ENCODE assay signal across 8 mouse cellular contexts in genomic region chr2:72285256-72285887, GRCm38 (mm10). TPM values are rescaled to one million over a fixed set of nuclear protein-coding genes. Genes with fewer than 3 reads are reported as not detected.
DNase-seq lines count a peak whose midpoint lies in the region; ATAC-seq and TF ChIP-seq lines count a peak whose summit lies in the region.

Map3k20 (plus strand) TSS chr2:72285637.

- peak within 1 kb of the TSS; percentile 59 for H3K27ac ChIP-seq in intestine, embryonic 15.5 days
- peak within 1 kb of the TSS; percentile 95 for H3K27ac ChIP-seq in limb, embryonic 10.5 days
- no peak within 1 kb of the TSS for H3K27ac ChIP-seq in midbrain, embryonic 11.5 days (ENCODE audit: low read depth, low read length)
- H3K27ac ChIP-seq in spleen, adult 2 months (ENCODE audit: insufficient read depth, low read length) = peak within 1 kb of the TSS; percentile 2; the same call in 1 of the 2 replicates

- H3K9ac ChIP-seq in intestine, embryonic 15.5 days = peak within 1 kb of the TSS; percentile 94
- H3K9ac ChIP-seq in midbrain, embryonic 11.5 days (ENCODE audit: low read length) = peak within 1 kb of the TSS; percentile 89

- peak within 1 kb of the TSS; percentile 88 for H3K4me3 ChIP-seq in intestine, embryonic 15.5 days (replicated peaks)
- peak within 1 kb of the TSS; percentile 97 for H3K4me3 ChIP-seq in limb, embryonic 10.5 days
- H3K4me3 ChIP-seq in midbrain, embryonic 11.5 days (ENCODE audit: low read depth, low read length) = peak within 1 kb of the TSS; percentile 87
- peak within 1 kb of the TSS; percentile 77 for H3K4me3 ChIP-seq in spleen, adult 2 months (ENCODE audit: extremely low read depth, insufficient read depth, insufficient read length)

- peak; percentile 33; the same call in 1 of the 2 replicates for TF ChIP-seq CTCF in spleen, adult 2 months (IDR thresholded peaks at IDR 0.05; ENCODE audit: extremely low read depth, insufficient read depth, insufficient read length, insufficient replicate concordance)

- H3K4me2 ChIP-seq in intestine, embryonic 15.5 days (replicated peaks) = peak within 1 kb of the TSS; percentile 73
- H3K4me2 ChIP-seq in midbrain, embryonic 11.5 days = peak within 1 kb of the TSS; percentile 96

- ATAC-seq in intestine, embryonic 15.5 days = peak; percentile 87
- ATAC-seq in midbrain, embryonic 11.5 days (ENCODE audit: low FRiP score) = peak; percentile 90

- DNase-seq in layer of hippocampus, adult 11-12 months (ENCODE audit: low spot score) = peak; percentile 41
- DNase-seq in layer of hippocampus, adult 9-10 months (ENCODE audit: low spot score) = no peak
- peak; percentile 83 for DNase-seq in embryo, embryonic 10.5 days (ENCODE audit: low spot score)
- DNase-seq in gastrocnemius, postnatal 4 days (ENCODE audit: low spot score in 2 of 2) = peak; percentile 51 to 71
- peak; percentile 81 for DNase-seq in limb, embryonic 10.5 days (ENCODE audit: low spot score)
- peak; percentile 96 for DNase-seq in midbrain, embryonic 11.5 days (ENCODE audit: low spot score, missing footprints)
- peak; percentile 14 to 63 for DNase-seq in spleen, adult 2 months (ENCODE audit: low read depth in 1 of 2, low spot score in 2 of 2)

- no peaks in the 10 kb centered on the region for H3K36me3 ChIP-seq in intestine, embryonic 15.5 days
- no peaks in the 10 kb centered on the region for H3K36me3 ChIP-seq in limb, embryonic 10.5 days
- H3K36me3 ChIP-seq in midbrain, embryonic 11.5 days (ENCODE audit: control insufficient read depth, insufficient read depth, low read length) = no peaks in the 10 kb centered on the region
- no peaks in the 10 kb centered on the region for H3K36me3 ChIP-seq in spleen, adult 2 months (ENCODE audit: control insufficient read depth, insufficient read depth, low read length)

- no peaks in the 10 kb centered on the region for H3K9me3 ChIP-seq in intestine, embryonic 15.5 days
- H3K9me3 ChIP-seq in limb, embryonic 10.5 days (replicated peaks) = no peaks in the 10 kb centered on the region
- H3K9me3 ChIP-seq in midbrain, embryonic 11.5 days (ENCODE audit: control insufficient read depth, low read length) = no peaks in the 10 kb centered on the region

- no peaks in the 10 kb centered on the region for H3K27me3 ChIP-seq in intestine, embryonic 15.5 days (replicated peaks)
- H3K27me3 ChIP-seq in limb, embryonic 10.5 days (ENCODE audit: low read depth, poor library complexity, severe bottlenecking) = no peaks in the 10 kb centered on the region
- H3K27me3 ChIP-seq in midbrain, embryonic 11.5 days (ENCODE audit: control insufficient read depth, insufficient read depth, low read length) = peaks cover 5% of the 10 kb centered on the region; the same call in 1 of the 2 replicates
- H3K27me3 ChIP-seq in spleen, adult 2 months (ENCODE audit: control insufficient read depth, insufficient read depth, low read length) = peaks cover 8% of the 10 kb centered on the region

- 2% methylated on average over 50 of the region's 50 CpGs for WGBS in intestine, embryonic 15.5 days
- WGBS in limb, embryonic 10.5 days = 2% methylated on average over 50 of the region's 50 CpGs
- WGBS in midbrain, embryonic 11.5 days = under 1% methylated on average over 50 of the region's 50 CpGs
- 6% methylated on average over 37 of the region's 50 CpGs for WGBS in spleen, adult 2 months

- peaks cover 19% of the 10 kb centered on the region for H3K4me1 ChIP-seq in intestine, embryonic 15.5 days (replicated peaks)
- H3K4me1 ChIP-seq in limb, embryonic 10.5 days = peaks cover 11% of the 10 kb centered on the region
- no peaks in the 10 kb centered on the region for H3K4me1 ChIP-seq in midbrain, embryonic 11.5 days (ENCODE audit: control insufficient read depth, insufficient read depth, low read length)
- peaks cover 3% of the 10 kb centered on the region for H3K4me1 ChIP-seq in spleen, adult 2 months (ENCODE audit: control insufficient read depth, insufficient read depth, insufficient read length)

- no peak for TF ChIP-seq POLR2A in spleen, adult 2 months (IDR thresholded peaks at IDR 0.05; ENCODE audit: low read depth, low read length)

RNA-seq across cellular contexts. Expression of gene Map3k20, which starts in this region (rescaled TPM):
- total RNA-seq in gastrocnemius, postnatal 4 days (2021) = 100 to 1,000 TPM; 202 to 229 TPM
- 17.0 and 17.7 TPM in 2 replicates for polyA plus RNA-seq in intestine, embryonic 15.5 days (2015; fragmentation: Nextera tagmentation; extraction: Ambion mirVana)
- polyA plus RNA-seq in limb, embryonic 10.5 days (2016; fragmentation: Nextera tagmentation; extraction: Ambion mirVana) = 9.9 and 10.4 TPM in 2 replicates
- polyA plus RNA-seq in midbrain, embryonic 11.5 days (2014; fragmentation: Nextera tagmentation; extraction: Ambion mirVana) = 7.5 and 8.3 TPM in 2 replicates
- polyA plus RNA-seq in spleen, adult 2 months (2012; rRNA removed) = 3.0 and 3.1 TPM in 2 replicates
